Mouse (Mus musculus) heart, postnatal 10 days (tissue): ENCODE data around the gene Agr2. TPM values are rescaled to one million over a fixed set of nuclear protein-coding genes. Genes with fewer than 3 reads are reported as not detected.

Source experiments
- total RNA-seq, 2 experiments: library from RNA; stranded (reverse); gene quantifications; 2 replicates each; pipeline ENCODE4 v1.2.3; 2021

The Agr2 gene
- total RNA-seq, 2 experiments from 2014 or later: not detected

Other genes with a start within 250 kb of the Agr2 start
- gene Agr3, start 67.3 kb upstream of the Agr2 start, total RNA-seq: not detected
- 10 to 100 TPM; 83.1 to 96.5 TPM for gene Tspan13, start 49.6 kb downstream of the Agr2 start, total RNA-seq
- gene Ankmy2, start 164.2 kb downstream of the Agr2 start, total RNA-seq: 10 to 100 TPM; 19.7 to 23.8 TPM
- 100 to 1,000 TPM; 137 to 153 TPM for gene Bzw2, start 165.2 kb downstream of the Agr2 start, total RNA-seq